Mouse (Mus musculus): ENCODE data around the gene Eif3a. TPM values are rescaled to one million over a fixed set of nuclear protein-coding genes. Genes with fewer than 3 reads are reported as not detected.

The Eif3a gene
- polyA plus RNA-seq, 1 experiment from 2014 or later = 74.4 TPM

DNA sequence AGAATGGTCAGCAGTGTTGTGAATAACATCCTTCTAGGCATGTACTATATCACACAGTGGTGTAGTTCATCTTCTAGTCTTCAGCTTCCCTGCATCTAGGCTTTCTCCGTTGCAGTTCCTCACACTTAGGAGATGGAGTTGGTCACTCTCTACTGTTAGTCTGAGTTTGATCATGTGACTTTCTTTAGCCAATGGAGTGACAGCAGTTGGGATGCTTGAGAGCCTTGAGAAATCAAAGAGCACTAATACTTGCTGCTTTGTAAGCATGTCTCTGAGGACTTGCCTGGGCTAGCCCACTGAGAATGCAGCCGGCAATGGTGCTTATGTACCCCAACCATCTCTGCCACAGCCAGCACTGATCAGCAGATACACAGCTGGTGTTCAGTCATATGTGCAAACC lies 77.9 kb downstream of the Eif3a start:
- Histone ChIP-seq H3K27me3 (ENCODE audit: control insufficient read depth, insufficient read depth, low read depth, low read length) (no peaks in the 10 kb centered on the region), H3K36me3 (ENCODE audit: control insufficient read depth, insufficient read depth) (no peaks in the 10 kb centered on the region), H3K4me2 (ENCODE audit: low read depth, low read length) (no peak overlapping the region), H3K9me3 (replicated peaks; ENCODE audit: control insufficient read depth, low read length) (no peaks in the 10 kb centered on the region), H3K4me3 (ENCODE audit: low read depth, low read length) (no peak overlapping the region), H3K27ac (ENCODE audit: low read length) (no peak overlapping the region), H3K4me1 (ENCODE audit: control insufficient read depth, low read depth, low read length) (peaks cover 21% of the 10 kb centered on the region), H3K9ac (ENCODE audit: low read depth, low read length) (no peak overlapping the region)
- no peak for ATAC-seq (ENCODE audit: low read depth)
- WGBS (ENCODE audit: insufficient replicate concordance) = 64% methylated on average over 2 of the region's 2 CpGs

Small RNA genes within 50 kb of the gene (microRNA-seq; reads per million reads assigned to microRNA genes)
- gene mmu-mir-3084-1 = not detected

Other genes with a start within 250 kb of the Eif3a start
- 5.8 and 6.3 TPM in 2 replicates for gene Cacul1, start 209.6 kb downstream of the Eif3a start, polyA plus RNA-seq (2015; fragmentation: Nextera tagmentation; extraction: Ambion mirVana)
- 0.85 and 0.87 TPM in 2 replicates for gene Nanos1, start 34.7 kb downstream of the Eif3a start, polyA plus RNA-seq (2015; fragmentation: Nextera tagmentation; extraction: Ambion mirVana)
- 21.0 and 21.1 TPM in 2 replicates for gene Fam45a, start 20.9 kb upstream of the Eif3a start, polyA plus RNA-seq (2015; fragmentation: Nextera tagmentation; extraction: Ambion mirVana)
- gene Sfxn4, start 70.8 kb upstream of the Eif3a start, polyA plus RNA-seq (2015; fragmentation: Nextera tagmentation; extraction: Ambion mirVana) = 0.76 and 0.81 TPM in 2 replicates
- gene Prdx3, start 83.9 kb upstream of the Eif3a start, polyA plus RNA-seq (2015; fragmentation: Nextera tagmentation; extraction: Ambion mirVana) = 326 and 354 TPM in 2 replicates
- gene Grk5, start 99.1 kb upstream of the Eif3a start, polyA plus RNA-seq (2015; fragmentation: Nextera tagmentation; extraction: Ambion mirVana) = 0.56 and 0.72 TPM in 2 replicates

Measured in liver, embryonic 16.5 days (tissue).